Mouse (Mus musculus): ENCODE measurements around the gene Plcz1. TPM values are rescaled to one million over a fixed set of nuclear protein-coding genes. Genes with fewer than 3 reads are reported as not detected.

Gene Plcz1
- total and polyA plus RNA-seq, 3 experiments = not detected

GRCm38 (mm10) chr6:139971608-139972298, 69.5 kb downstream of the Plcz1 start:
- no peak overlapping the region for H3K4me3 ChIP-seq (ENCODE audit: control insufficient read depth in 1 of 2, insufficient read depth in 1 of 2, low read depth in 2 of 2, low read length in 2 of 2)
- H3K36me3 ChIP-seq (ENCODE audit: control insufficient read depth in 1 of 2, insufficient read depth in 2 of 2, low read length in 2 of 2) = no peaks in the 10 kb centered on the region
- no peaks in the 10 kb centered on the region for H3K27me3 ChIP-seq (ENCODE audit: control insufficient read depth in 1 of 2, insufficient read depth in 2 of 2, low read length in 2 of 2)
- TF ChIP-seq POLR2A (IDR thresholded peaks at IDR 0.05; ENCODE audit: control insufficient read depth in 1 of 2, insufficient read depth in 1 of 2, low read depth in 1 of 2, low read length in 2 of 2, poor library complexity in 1 of 2) = no peak
- TF ChIP-seq SIN3A (IDR thresholded peaks at IDR 0.05; ENCODE audit: low read length) = no peak
- no peak for TF ChIP-seq USF1 (IDR thresholded peaks at IDR 0.05; ENCODE audit: low read depth, low read length)
- TF ChIP-seq MXI1 (IDR thresholded peaks at IDR 0.05; ENCODE audit: low read depth, low read length) = no peak
- no peak for TF ChIP-seq POLR2AphosphoS2 (IDR thresholded peaks at IDR 0.05; ENCODE audit: low read length)
- TF ChIP-seq SMC3 (IDR thresholded peaks at IDR 0.05; ENCODE audit: low read depth, low read length) = no peak
- no peak for DNase-seq (ENCODE audit: low read depth, low spot score)
- H3K9me3 ChIP-seq (replicated peaks; ENCODE audit: insufficient read depth, low read length) = no peaks in the 10 kb centered on the region
- H3K4me1 ChIP-seq (ENCODE audit: control insufficient read depth in 1 of 2, insufficient read depth in 2 of 2, low read length in 2 of 2) = no peaks in the 10 kb centered on the region
- H3K27ac ChIP-seq (ENCODE audit: control insufficient read depth, low read depth, low read length) = no peak overlapping the region
- no peaks in the 10 kb centered on the region for H3K79me2 ChIP-seq (ENCODE audit: control insufficient read depth, insufficient read depth, low read length, poor library complexity)
- H3K9ac ChIP-seq (ENCODE audit: control insufficient read depth, low read depth, low read length, poor library complexity, severe bottlenecking) = no peak overlapping the region

GRCm38 (mm10) chr6:139966684-139967083, 74.6 kb downstream of the Plcz1 start:
- no peak overlapping the region for H3K4me3 ChIP-seq (ENCODE audit: control insufficient read depth in 1 of 2, insufficient read depth in 1 of 2, low read depth in 2 of 2, low read length in 2 of 2)
- no peaks in the 10 kb centered on the region for H3K9me3 ChIP-seq (replicated peaks; ENCODE audit: insufficient read depth, low read length)
- H3K27me3 ChIP-seq (ENCODE audit: control insufficient read depth in 1 of 2, insufficient read depth in 2 of 2, low read length in 2 of 2) = no peaks in the 10 kb centered on the region
- H3K27ac ChIP-seq (ENCODE audit: control insufficient read depth, low read depth, low read length) = no peak overlapping the region
- H3K9ac ChIP-seq (ENCODE audit: control insufficient read depth, low read depth, low read length, poor library complexity, severe bottlenecking) = no peak overlapping the region
- no peaks in the 10 kb centered on the region for H3K4me1 ChIP-seq (ENCODE audit: control insufficient read depth in 1 of 2, insufficient read depth in 2 of 2, low read length in 2 of 2)
- H3K36me3 ChIP-seq (ENCODE audit: control insufficient read depth in 1 of 2, insufficient read depth in 2 of 2, low read length in 2 of 2) = no peaks in the 10 kb centered on the region
- no peak for DNase-seq (ENCODE audit: low read depth, low spot score)
- no peaks in the 10 kb centered on the region for H3K79me2 ChIP-seq (ENCODE audit: control insufficient read depth, insufficient read depth, low read length, poor library complexity)
- TF ChIP-seq MYB (IDR thresholded peaks at IDR 0.05; ENCODE audit: low read depth, low read length) (no peak), MXI1 (IDR thresholded peaks at IDR 0.05; ENCODE audit: low read depth, low read length) (no peak), SMC3 (IDR thresholded peaks at IDR 0.05; ENCODE audit: low read depth, low read length) (no peak), CTCF (IDR thresholded peaks at IDR 0.05 in 2 of 3, conservative IDR thresholded peaks at IDR 0.05 in 1 of 3; ENCODE audit: control insufficient read depth in 1 of 3, insufficient read depth in 1 of 3, low read depth in 2 of 3, low read length in 3 of 3, poor library complexity in 1 of 3, severe bottlenecking in 1 of 3) (no peak), HCFC1 (IDR thresholded peaks at IDR 0.05; ENCODE audit: low read depth, low read length) (no peak), RAD21 (IDR thresholded peaks at IDR 0.05; ENCODE audit: low read depth, low read length) (no peak), ZNF384 (IDR thresholded peaks at IDR 0.05; ENCODE audit: low read depth, low read length) (no peak), CHD2 (IDR thresholded peaks at IDR 0.05; ENCODE audit: low read length) (no peak), CHD1 (IDR thresholded peaks at IDR 0.05; ENCODE audit: low read depth, low read length) (no peak), TAL1 (IDR thresholded peaks at IDR 0.05; ENCODE audit: low read length) (no peak), NRF1 (IDR thresholded peaks at IDR 0.05; ENCODE audit: insufficient read depth, low read depth, low read length, poor library complexity, severe bottlenecking) (no peak), JUND (IDR thresholded peaks at IDR 0.05; ENCODE audit: low read depth, low read length) (no peak), POLR2A (IDR thresholded peaks at IDR 0.05; ENCODE audit: control insufficient read depth in 1 of 2, insufficient read depth in 1 of 2, low read depth in 1 of 2, low read length in 2 of 2, poor library complexity in 1 of 2) (no peak), RCOR1 (IDR thresholded peaks at IDR 0.05; ENCODE audit: low read depth, low read length) (no peak), SIN3A (IDR thresholded peaks at IDR 0.05; ENCODE audit: low read length) (no peak), ETS1 (IDR thresholded peaks at IDR 0.05; ENCODE audit: low read depth, low read length) (no peak), USF1 (IDR thresholded peaks at IDR 0.05; ENCODE audit: low read depth, low read length) (no peak), UBTF (IDR thresholded peaks at IDR 0.05; ENCODE audit: borderline replicate concordance, insufficient read depth, low read depth, low read length) (no peak)
